Mouse (Mus musculus): ENCODE data around the gene Aftph.

The Aftph gene

GRCm38 (mm10) chr11:20647902-20648625 is 93.3 kb downstream of the Aftph start:
- no peak for DNase-seq (ENCODE audit: low read depth, low spot score)

DNA sequence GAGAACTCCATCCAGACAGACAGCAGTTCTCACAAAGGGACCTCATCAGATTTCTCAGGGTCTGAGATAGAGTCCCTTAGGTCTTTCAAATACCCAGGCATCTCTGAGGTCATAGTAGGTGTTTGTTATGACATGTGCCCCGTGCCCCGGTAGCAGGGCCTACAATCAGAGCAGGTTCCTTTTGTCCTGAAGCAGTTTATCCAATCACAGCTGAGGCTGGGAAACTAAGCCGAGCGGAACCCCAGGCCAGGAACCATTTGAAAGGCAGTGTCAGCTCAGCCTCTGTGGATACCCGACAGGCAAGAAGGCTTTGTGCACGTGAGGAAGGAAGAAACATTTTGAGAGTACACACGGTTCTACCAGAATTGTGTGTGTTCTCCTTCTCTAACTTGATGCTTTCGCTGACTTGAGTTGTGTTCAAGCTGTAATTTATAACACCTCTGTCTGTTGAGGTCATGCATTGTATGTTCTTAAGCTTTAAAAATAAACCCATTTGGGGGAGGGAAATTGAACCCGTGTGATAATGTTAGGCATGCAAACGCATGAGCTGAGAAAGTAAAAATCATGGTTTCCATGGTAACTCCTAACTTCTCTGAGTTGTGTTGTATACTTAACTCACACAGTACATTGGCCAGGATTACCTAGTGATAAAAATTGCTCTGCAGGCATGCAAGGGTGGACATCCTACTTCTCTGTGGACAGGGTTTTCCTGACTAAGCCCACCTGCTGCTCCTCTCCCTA is 94.2 kb downstream of the Aftph start:
- DNase-seq (ENCODE audit: low read depth, low spot score) = no peak

DNA sequence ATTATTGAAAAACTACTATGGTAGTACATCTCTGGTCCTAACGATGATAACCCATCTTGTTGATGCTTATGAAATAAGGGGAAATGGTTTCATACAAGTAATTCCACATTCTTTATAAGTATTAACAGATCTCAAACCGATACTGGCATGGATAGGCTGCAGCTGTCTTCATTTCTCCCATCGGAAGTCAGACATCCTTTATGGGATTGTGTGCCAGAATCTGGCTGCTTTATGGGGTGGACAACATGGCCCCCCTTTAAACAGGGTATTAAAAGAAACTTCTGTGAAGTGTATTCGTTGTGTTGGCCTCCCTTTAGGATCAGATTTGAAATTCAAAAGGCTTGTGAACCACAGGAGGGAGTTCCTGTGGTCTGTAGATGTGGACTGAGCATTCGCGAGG is 95.2 kb downstream of the Aftph start:
- DNase-seq (ENCODE audit: low read depth, low spot score) = no peak

DNA sequence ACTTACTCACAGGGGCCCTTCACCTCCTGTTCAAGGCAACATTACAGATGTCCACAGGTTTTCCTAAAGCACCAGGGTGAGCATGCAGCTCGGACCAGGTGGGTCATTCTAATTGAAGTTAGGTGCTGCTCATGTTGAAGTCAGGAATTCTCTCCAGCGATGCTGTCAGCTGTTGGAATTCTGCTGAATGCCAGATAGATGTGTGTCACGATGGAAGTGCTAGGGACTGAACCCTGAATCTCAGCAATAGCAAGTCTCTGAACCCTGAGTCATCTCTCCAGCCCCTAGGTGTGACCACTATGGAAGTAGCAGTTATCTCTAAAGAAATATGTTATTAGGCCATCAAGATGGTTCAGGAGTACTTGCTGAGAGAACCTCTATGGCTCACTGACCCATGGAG is 95.9 kb downstream of the Aftph start:
- DNase-seq (ENCODE audit: low read depth, low spot score) = no peak

- no peak for DNase-seq (ENCODE audit: low read depth, low spot score)
These were observed 96.5 kb downstream of the Aftph start for GRCm38 (mm10) chr11:20644872-20645271.

DNA sequence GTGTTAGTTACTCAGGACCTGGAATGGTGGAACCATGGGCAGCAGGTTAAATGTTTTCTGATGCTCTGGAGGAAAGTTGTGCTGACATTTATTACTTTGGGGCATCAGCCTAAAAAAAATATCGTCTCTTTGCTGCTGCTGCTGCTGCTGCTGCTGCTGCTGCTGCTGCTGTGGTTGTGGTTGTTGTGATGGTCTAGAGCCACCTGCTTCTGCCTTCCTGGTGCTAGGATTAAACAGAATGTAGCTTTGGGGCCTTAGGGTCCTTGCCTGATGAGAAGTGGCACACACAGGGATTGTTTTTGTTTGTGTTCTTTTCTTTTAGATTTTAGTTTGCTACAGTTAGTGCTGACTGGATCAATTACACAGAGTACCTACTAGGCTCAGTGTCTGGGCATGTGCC is 97.2 kb downstream of the Aftph start:
- no peak for DNase-seq (ENCODE audit: low read depth, low spot score)

- DNase-seq (ENCODE audit: low read depth, low spot score) = no peak
These were observed 98.2 kb downstream of the Aftph start for GRCm38 (mm10) chr11:20643161-20643560.

GRCm38 (mm10) chr11:20642321-20642720 is 99.1 kb downstream of the Aftph start:
- DNase-seq (ENCODE audit: low read depth, low spot score) = no peak

GRCm38 (mm10) chr11:20639918-20640447 is 101.4 kb downstream of the Aftph start:
- no peak for DNase-seq (ENCODE audit: low read depth, low spot score)

GRCm38 (mm10) chr11:20638841-20639240 is 102.5 kb downstream of the Aftph start:
- no peak for DNase-seq (ENCODE audit: low read depth, low spot score)

- no peak for DNase-seq (ENCODE audit: low read depth, low spot score)
These were observed 104.3 kb downstream of the Aftph start for GRCm38 (mm10) chr11:20637060-20637459.

- no peak for DNase-seq (ENCODE audit: low read depth, low spot score)
These were observed 105.3 kb downstream of the Aftph start for GRCm38 (mm10) chr11:20636114-20636513.

GRCm38 (mm10) chr11:20635646-20636045 is 105.7 kb downstream of the Aftph start:
- DNase-seq (ENCODE audit: low read depth, low spot score) = no peak
